Mouse (Mus musculus) cerebellum, postnatal 25 days (tissue): ENCODE measurements around the gene Dnase1l3.
"Not testable (repeated sequence)": the region's sequence is repeated elsewhere in the genome, so short reads cannot be mapped to it uniquely, and the experiment has no call there.

Experiments
- DNase-seq, 2 experiments: peaks; one replicate each; pipeline ENCODE4 v3.0.0; 2021; ENCODE audit warnings: mixed read lengths in 2 of 2

The Dnase1l3 gene

DNA sequence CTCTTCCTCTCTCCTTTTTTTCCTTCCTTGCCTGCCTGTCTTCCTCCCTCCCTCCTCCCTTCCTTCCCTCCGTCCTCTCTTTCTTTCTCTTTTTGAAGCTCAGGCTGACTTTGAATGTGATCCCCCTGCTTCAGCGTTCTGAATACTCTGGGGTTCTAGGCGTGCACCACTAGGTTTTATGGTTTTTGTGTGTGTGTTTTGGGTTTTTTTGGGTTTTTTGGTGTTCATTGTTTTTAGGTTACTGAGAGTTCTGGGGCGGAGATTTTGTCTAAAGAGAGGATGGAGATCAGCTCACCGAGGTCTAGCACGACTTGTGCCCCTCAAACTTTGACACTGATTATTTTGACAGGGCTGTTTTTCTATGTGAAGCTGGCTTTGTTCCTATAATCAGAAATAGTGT lies 17.6 kb upstream of the Dnase1l3 start:
- no peak for DNase-seq

DNA sequence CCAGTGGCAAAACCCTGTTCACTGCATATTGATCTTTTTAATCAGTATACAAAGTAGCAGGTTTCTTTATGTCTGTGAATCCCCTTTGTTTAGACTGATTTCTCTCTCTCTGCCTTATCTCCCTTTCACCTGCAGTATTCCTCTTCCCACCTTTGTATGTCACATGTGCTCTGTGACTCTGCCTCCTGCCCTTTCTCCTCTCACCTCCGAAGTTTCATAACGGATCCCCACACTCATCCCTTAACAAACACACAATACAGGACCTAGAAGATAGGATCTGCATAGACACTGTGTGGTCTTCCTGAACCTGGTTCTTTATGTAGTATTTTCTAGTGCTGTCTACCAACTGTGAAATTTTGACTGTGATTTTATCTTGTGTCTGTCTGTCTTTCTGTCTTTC lies 16.9 kb upstream of the Dnase1l3 start:
- DNase-seq: no peak

- DNase-seq: peak in 1 of 2 experiments; percentile 55
Measured at GRCm38 (mm10) chr14:8007923-8008322, 13.6 kb upstream of the Dnase1l3 start.

- no peak for DNase-seq
Measured at GRCm38 (mm10) chr14:8007486-8007885, 13.1 kb upstream of the Dnase1l3 start.

DNA sequence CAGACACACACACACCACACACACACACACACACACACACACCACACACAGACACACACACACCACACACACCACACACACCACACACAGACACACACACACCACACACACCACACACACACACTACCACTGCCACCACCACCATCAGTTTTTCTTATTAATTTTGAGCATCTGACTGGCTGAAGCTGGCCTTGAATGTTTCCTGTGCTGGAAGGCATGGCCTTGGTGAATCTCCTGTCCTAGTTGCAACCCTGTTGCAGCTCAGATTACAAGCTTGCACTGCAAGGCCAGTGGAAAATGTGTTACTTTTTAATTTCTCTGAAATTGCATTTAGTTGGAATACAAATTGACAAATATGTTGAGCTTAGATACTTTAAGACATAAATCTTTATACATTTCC lies 12.7 kb upstream of the Dnase1l3 start:
- DNase-seq: no peak

- DNase-seq: not testable (repeated sequence)
Measured at GRCm38 (mm10) chr14:8006061-8006460, 11.7 kb upstream of the Dnase1l3 start.

DNA sequence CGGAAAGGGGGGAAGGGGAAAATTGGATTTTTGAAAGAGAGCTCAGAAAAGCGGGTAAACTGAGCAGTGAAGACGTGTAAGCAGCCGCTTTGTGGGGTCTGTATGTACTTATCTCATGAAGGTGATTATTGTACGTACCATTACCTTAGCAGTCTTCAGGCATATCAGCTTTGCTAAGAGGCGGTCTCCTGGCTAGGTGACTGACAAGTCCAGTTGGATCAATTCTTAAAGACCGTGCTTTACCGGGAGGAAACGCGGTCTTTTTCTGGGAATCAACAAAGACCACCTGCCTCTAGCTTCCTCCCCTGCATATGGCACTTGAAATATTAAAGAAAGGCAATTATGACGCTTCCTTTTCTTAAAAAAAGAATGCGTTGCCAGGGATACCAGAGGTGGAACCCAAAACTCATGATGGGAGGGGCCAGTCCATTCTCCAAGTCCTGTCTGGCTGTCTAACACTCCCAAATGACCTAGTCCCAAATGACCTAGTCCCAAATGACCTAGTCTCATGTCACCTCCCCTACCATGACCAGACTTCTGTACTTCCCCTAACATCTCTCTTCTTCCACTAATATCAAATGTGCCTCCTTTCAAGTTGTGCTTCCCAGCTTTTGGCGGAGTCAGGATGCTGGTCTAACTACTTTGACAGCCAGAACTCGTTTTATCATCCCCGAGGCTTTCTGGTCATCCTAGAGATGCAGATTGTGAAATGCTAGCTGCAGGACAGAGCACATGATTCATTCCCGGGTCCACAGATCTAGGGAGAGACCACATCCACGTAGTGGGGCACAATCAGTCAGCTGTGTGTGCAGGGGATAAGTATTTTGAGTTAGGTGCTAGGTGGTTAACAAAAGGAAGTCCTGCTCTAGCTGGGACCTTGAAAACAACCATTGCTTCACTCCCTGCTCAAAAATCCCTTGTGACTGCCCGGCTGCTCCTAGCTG lies 9.6 kb upstream of the Dnase1l3 start:
- DNase-seq: no peak

- DNase-seq: peak in 1 of 2 experiments; percentile 79
Measured at GRCm38 (mm10) chr14:8003093-8003670, 8.8 kb upstream of the Dnase1l3 start.

GRCm38 (mm10) chr14:8002432-8003092 lies 8.2 kb upstream of the Dnase1l3 start, which contains the start of gene Abhd6:
Gene Abhd6, plus strand, starts transcription at chr14:8002902.
- peak; percentile 94 to 95 for DNase-seq

GRCm38 (mm10) chr14:8000831-8001685 lies 6.7 kb upstream of the Dnase1l3 start:
- DNase-seq: no peak

DNA sequence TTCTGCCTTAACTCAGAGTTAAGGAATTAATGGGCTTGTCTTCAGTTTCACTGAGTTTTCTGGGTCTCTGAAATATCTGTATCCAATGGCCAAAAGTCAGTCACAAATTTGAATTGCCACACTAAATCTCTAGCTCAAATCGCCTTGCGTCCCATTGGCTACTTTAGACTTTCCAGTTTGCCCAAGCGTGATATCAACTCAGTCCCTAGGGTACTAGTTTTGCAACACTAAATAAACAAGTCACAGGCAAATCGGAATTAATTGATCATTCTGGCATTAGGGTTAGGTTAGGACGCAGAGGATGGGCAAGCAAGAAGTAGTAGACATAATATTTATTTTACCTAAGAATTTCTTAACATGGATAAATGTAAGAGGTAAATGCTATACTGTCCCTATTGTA lies 5.9 kb upstream of the Dnase1l3 start:
- DNase-seq: no peak

DNA sequence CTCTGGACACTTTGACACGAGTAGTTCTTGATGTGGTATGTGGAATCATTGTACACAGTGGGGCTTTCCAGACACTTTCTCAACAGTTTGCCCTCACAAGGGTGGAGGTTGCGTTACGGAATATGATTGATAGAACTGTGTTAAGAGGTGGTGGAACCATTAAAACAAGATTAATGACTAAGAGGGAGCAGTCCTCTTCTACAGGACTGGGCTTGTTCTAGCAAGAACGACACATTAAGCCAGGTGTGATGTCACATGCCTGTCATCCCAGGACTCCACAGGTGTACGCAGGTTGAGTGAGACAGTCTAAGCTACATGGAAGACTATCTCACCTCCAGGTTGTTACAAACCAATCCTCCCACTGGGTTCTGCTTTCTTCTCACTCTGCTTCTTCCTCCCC lies 5.1 kb upstream of the Dnase1l3 start:
- no peak for DNase-seq

GRCm38 (mm10) chr14:7999030-7999429 lies 4.7 kb upstream of the Dnase1l3 start:
- no peak for DNase-seq

GRCm38 (mm10) chr14:7997255-7997696 lies 2.9 kb upstream of the Dnase1l3 start:
- DNase-seq: peak; percentile 93 to 94

DNA sequence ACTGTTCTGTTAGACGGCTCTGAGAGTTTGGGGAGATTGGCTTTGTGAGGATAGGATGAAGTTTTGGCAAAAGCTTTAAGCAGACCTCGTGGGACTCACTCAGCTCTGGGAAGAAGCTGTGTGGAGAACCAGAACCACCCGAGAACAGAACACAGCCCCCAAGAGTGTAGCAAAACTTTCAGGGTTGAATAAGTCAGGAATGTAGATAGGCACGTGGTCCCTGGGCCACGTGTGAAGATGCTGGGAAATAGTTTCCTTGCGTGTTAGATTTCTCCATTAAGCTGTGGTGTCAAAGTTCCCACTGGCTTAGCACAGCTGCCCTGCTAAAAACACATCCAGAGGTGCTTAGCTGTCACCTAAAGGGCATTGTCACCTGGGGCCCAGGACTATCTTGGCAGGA lies 2.2 kb downstream of the Dnase1l3 start:
- no peak for DNase-seq

- no peak for DNase-seq
Measured at GRCm38 (mm10) chr14:7991108-7991776, 3.1 kb downstream of the Dnase1l3 start.

DNA sequence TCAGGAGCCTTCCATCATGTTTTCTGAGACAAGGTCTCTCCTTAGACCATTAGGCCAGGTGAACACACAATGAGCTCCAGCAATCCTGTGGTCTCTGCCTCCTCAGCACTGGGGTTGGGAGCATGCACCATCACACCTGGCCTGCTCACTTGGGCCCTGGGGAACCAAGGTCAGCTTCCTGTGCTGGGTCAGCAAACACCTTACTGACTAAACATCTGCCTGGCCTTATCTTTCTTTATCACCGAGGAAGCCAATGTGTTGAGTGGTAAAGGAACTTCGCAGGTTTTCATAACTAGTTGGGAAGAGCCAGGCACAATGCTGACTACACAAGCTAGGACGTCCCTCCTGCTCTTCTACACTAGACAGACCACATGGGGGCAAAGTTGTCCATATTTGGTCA lies 4.4 kb downstream of the Dnase1l3 start:
- no peak for DNase-seq

DNA sequence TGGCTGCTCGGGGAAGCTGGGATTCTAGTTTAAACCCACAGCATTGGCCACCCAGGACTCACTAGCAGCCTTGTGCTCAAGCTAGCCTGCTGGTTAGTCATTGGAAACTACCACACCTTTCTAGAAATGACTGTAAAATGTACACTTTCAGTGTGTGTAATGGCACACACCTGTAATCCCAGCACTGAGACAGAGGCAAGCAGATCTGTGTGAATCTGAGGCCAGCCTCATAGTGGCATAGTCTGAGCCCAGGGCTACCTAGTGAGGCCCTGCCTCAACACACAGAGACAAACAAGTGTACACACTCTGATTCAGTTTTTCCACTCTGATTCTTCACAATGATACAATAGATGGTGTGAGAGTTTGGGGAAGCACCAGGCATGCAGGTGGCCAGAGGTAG lies 5.0 kb downstream of the Dnase1l3 start:
- no peak for DNase-seq

DNA sequence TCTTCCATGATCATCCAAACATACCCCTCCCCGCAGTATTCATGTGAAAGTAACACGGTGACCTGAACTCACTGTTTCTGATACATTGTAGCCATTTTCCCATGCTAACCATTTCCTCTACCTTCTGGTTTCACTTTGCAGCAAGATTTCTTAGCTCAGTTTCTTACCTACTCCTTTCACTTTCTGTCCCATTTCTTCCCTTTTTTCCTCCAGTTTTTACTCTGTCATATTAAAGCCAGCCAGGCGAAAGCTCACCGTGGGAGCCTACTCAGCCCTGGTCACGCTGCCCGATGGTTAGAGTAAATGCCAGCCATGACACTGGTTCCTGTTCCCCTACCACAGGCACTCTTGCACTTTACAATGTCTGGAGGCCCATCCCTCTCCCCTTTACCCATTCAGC lies 7.5 kb downstream of the Dnase1l3 start:
- no peak for DNase-seq

GRCm38 (mm10) chr14:7981226-7981625 lies 13.1 kb downstream of the Dnase1l3 start:
- DNase-seq: no peak

- DNase-seq: no peak
Measured at GRCm38 (mm10) chr14:7978183-7978582, 16.2 kb downstream of the Dnase1l3 start.

DNA sequence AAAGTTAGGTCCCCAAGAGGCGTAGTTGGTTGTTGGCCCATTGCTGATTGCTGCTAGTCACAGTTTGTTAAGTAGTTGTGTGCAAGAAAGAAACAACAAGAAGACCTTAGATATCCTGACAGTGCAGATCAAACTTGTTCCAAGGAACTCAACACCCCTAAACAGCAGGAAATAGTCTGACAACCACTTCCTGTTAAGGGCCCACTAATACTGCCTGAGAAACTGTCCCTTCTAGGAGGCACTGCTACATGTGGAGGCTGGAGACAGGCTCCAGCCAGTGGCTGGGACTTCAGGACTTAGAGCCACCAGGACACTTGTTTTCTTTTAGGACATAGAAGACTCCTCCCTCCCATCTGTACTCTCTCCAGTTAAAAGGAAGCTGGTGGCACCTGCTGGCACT lies 16.9 kb downstream of the Dnase1l3 start:
- DNase-seq: no peak
